Mouse (Mus musculus): Measurements from ENCODE around the gene Lamc3.

The Lamc3 gene

DNA sequence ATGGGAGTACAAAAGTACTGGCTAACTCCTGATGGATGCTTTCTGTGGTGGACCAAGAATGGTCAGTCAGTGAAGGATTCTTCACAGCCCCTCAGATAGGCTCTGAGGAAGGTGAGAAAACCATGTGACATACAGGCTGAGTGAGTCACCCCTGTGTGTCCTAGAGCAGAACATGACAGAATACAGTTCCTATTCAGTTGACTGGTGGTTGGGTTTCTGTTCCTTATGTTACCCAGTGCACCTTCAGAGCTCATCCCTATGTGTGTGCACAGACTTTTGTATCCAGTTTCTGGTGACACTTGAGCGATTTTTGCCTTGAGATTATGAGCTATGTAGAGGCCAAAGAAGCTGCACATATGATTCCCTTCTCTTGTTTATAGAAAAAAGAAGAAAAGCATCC is 100.7 kb downstream of the Lamc3 start:
- no peak for DNase-seq (ENCODE audit: low spot score)

DNA sequence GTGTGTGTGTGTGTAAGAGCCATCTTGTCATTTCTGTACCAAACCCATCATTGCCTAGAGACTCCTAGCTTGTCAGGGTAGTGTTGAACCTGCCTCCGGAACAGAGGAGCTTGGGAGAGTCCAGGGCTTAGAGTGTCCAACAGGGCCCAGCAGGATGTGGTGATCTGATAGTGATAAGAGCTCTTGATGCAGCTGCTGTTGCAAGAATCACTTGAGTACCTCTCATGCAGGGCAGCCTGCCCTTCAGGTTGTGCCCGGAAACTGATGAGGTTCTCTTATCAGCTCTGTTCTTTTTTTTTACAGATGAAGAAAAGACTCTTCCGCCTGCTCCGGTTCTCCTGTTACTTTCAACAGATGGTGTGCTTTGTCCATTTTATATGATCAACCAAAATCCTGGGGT is 103.9 kb downstream of the Lamc3 start:
- no peak for DNase-seq (ENCODE audit: low spot score)

DNA sequence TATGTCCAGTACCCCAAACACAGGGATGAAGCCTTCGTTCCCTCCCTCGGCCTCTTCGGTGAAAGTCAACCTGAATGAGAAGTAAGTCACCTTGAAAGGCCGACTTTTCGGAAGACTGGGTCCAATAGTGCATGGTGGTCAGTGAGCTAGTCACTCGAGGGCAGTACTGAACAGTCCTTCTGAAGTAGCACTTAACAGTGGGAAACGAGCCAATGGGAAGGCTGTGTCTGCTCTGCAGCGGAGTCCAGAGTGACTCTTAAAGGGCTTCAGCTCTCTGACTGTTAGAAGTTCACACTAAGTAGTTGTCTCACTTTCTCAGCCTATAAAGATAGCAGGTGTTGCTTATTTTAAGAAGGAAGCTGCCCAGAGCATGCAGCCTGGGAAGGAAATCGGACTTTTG is 107.8 kb downstream of the Lamc3 start:
- DNase-seq (ENCODE audit: low spot score) = no peak

DNA sequence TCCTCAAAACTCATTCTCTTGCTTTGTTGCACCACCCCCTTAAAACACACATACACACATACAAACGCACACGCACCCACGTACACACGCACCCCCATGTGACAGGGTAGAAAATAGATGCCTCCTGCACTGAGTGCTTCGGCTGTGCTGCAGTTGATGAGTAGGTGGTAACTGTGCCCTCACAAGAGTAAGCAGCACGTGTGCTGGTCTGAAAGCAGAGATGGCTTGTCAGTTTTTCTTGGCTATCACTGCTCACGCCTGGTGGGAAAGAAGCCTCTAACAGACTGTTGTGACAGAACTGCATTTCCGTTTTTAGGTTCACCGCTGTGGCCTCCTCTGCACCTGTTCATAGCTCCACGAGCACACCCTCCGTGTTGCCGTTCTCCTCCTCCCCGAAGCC is 109.0 kb downstream of the Lamc3 start:
- DNase-seq (ENCODE audit: low spot score) = no peak

Measured in adipocyte (in vitro differentiated cells).